Mouse (Mus musculus) hindbrain, embryonic 11.5 days (tissue): ENCODE measurements around the gene Iqce. TPM values are rescaled to one million over a fixed set of nuclear protein-coding genes. Genes with fewer than 3 reads are reported as not detected.

ENCODE experiments used
- ATAC-seq: fragments of 200-750 bp; cut with Nextera tagmentation; 2 replicates; pipeline ENCODE4 v1.8.0; 2017; ENCODE audit warnings: mild to moderate bottlenecking, moderate TSS enrichment, moderate library complexity; ENCODE audit not compliant: low FRiP score
- DNase-seq: peaks from one replicate; pipeline ENCODE4 v3.0.0-alpha.2; 2015; ENCODE audit warnings: low spot score
- H3K27ac ChIP-seq: fragments of 300-500 bp; sonication (generic); 2 replicates; pipeline ENCODE4 v1.5.1; 2014; ENCODE audit warnings: mild to moderate bottlenecking, low read depth, low read length
- H3K27me3 ChIP-seq: fragments of 300-500 bp; sonication (generic); 2 replicates; pipeline ENCODE4 v1.6.1; 2014; ENCODE audit warnings: mild to moderate bottlenecking, low read length, moderate library complexity, mixed read lengths; ENCODE audit not compliant: control insufficient read depth, insufficient read depth
- H3K36me3 ChIP-seq: fragments of 300-500 bp; sonication (generic); 2 replicates; pipeline ENCODE4 v1.6.1; 2014; ENCODE audit warnings: mild to moderate bottlenecking, low read length, moderate library complexity, mixed read lengths; ENCODE audit not compliant: control insufficient read depth, insufficient read depth
- H3K4me1 ChIP-seq: fragments of 300-500 bp; sonication (generic); replicated peaks from 2 replicates; pipeline ENCODE4 v1.6.1; 2014; ENCODE audit warnings: low read length, mixed read lengths; ENCODE audit not compliant: control insufficient read depth, insufficient read depth
- H3K4me2 ChIP-seq: fragments of 300-500 bp; sonication (generic); replicated peaks from 2 replicates; pipeline ENCODE4 v1.6.1; 2014; ENCODE audit warnings: mild to moderate bottlenecking, low read depth, low read length
- H3K4me3 ChIP-seq: fragments of 300-500 bp; sonication (generic); 2 replicates; pipeline ENCODE4 v1.5.1; 2014; ENCODE audit warnings: low read depth, low read length
- H3K9ac ChIP-seq: fragments of 300-500 bp; sonication (generic); 2 replicates; pipeline ENCODE4 v1.6.1; 2014; ENCODE audit warnings: low read depth, low read length
- H3K9me3 ChIP-seq: fragments of 300-500 bp; sonication (generic); 2 replicates; pipeline ENCODE4 v1.6.1; 2016; ENCODE audit warnings: low read length; ENCODE audit not compliant: control insufficient read depth
- WGBS: fragments of 180-500 bp; shearing (Covaris S2); extraction: QIAGEN DNeasy Blood & Tissue Kit; methylation state at CpG from one replicate; pipeline ENCODE4 v1.1.7; 2014; 5-methylcytosine and 5-hydroxymethylcytosine counted together
- polyA plus RNA-seq: library from polyadenylated mRNA; unstranded; fragments of >200 nt; fragmentation: Nextera tagmentation; extraction: Ambion mirVana; gene quantifications from 2 replicates; pipeline ENCODE4 v1.2.1, GENCODE M21; 2014

The Iqce gene
- polyA plus RNA-seq, 1 experiment from 2014 or later: 16.8 TPM

DNA sequence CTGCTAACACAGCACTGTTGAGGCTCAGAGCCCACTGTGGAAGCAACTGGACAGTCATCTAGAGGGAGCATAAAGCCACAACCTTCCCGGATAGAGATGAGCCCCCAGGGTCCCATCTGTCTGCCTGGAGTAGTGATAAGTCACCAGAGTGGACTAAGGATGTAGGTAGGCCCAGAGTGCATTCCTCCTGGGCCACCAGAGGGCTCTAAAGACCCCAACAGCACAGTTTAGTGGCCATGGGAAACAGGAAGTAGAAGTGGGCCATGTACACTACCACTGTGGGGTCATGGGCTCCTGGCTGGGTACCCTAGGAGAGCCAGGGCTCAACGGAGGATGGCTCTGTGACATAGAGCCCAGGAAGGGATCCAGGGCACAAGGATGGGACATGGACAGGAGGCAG is 61.4 kb downstream of the Iqce start:
- WGBS: 65% methylated on average over 2 of the region's 2 CpGs
- Histone ChIP-seq H3K4me3 (no peak overlapping the region), H3K36me3 (peaks cover 2% of the 10 kb centered on the region; the same call in 1 of the 2 replicates), H3K9me3 (no peaks in the 10 kb centered on the region), H3K27me3 (no peaks in the 10 kb centered on the region), H3K4me1 (peaks cover 2% of the 10 kb centered on the region; the same call in 1 of the 2 replicates), H3K4me2 (no peak overlapping the region), H3K9ac (no peak overlapping the region), H3K27ac (no peak overlapping the region)
- DNase-seq (no peak), ATAC-seq (no peak)

DNA sequence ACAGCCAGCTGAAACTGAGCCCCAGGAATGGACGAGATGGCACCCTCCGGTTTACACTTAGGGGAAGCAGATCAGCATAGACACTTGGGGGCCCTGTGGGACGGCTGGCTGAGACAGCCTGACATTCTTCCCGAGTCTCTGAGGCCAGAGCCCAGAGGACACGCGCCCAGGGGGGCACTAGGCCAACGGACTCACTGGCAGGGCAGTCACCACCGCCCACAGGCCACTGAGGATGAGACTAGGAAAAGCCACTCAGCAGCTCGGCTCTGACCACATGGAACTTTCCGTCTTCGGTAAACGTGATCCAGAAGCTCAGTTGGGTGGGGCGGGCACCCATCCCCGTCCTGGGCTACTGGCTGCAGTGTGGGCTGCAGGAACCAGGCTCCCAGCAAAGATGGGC is 62.3 kb downstream of the Iqce start:
- Histone ChIP-seq H3K4me1 (peaks cover 2% of the 10 kb centered on the region; the same call in 1 of the 2 replicates), H3K27me3 (no peaks in the 10 kb centered on the region), H3K36me3 (peaks cover 3% of the 10 kb centered on the region), H3K27ac (no peak overlapping the region), H3K9me3 (no peaks in the 10 kb centered on the region), H3K9ac (no peak overlapping the region), H3K4me3 (no peak overlapping the region), H3K4me2 (no peak overlapping the region)
- ATAC-seq: no peak
- no peak for DNase-seq
- 89% methylated on average over 14 of the region's 14 CpGs for WGBS

GRCm38 (mm10) chr5:140639312-140639711 is 62.9 kb downstream of the Iqce start:
- Histone ChIP-seq H3K9ac (no peak overlapping the region), H3K9me3 (no peaks in the 10 kb centered on the region), H3K4me2 (no peak overlapping the region), H3K4me3 (no peak overlapping the region), H3K36me3 (peaks cover 6% of the 10 kb centered on the region), H3K4me1 (peaks cover 2% of the 10 kb centered on the region; the same call in 1 of the 2 replicates), H3K27ac (no peak overlapping the region), H3K27me3 (no peaks in the 10 kb centered on the region)
- DNase-seq (no peak), ATAC-seq (no peak)
- 97% methylated on average over 4 of the region's 4 CpGs for WGBS

DNA sequence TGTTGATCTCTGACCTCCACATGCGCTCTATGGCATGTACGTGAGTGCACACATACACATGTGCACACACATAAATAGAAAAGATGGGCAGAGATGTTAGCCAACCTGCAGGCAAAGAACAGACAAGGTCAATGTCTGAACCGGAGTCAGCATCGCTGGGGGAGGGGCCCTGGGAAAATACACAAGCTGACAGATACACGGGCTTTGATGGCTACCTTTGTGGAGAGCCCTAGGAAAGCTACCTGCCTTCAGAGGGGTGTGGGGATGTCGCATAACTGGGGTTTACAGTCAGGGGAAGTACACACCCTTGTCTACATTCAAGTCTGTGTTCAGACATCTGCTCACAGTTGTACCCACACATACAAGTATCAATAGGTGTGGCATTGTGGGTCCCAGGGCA is 63.7 kb downstream of the Iqce start:
- Histone ChIP-seq H3K4me2 (no peak overlapping the region), H3K27ac (no peak overlapping the region), H3K4me3 (no peak overlapping the region), H3K36me3 (peaks cover 6% of the 10 kb centered on the region), H3K4me1 (peaks cover 2% of the 10 kb centered on the region; the same call in 1 of the 2 replicates), H3K9ac (no peak overlapping the region), H3K27me3 (no peaks in the 10 kb centered on the region), H3K9me3 (no peaks in the 10 kb centered on the region)
- no peak for DNase-seq
- 96% methylated on average over 6 of the region's 6 CpGs for WGBS
- ATAC-seq: no peak

DNA sequence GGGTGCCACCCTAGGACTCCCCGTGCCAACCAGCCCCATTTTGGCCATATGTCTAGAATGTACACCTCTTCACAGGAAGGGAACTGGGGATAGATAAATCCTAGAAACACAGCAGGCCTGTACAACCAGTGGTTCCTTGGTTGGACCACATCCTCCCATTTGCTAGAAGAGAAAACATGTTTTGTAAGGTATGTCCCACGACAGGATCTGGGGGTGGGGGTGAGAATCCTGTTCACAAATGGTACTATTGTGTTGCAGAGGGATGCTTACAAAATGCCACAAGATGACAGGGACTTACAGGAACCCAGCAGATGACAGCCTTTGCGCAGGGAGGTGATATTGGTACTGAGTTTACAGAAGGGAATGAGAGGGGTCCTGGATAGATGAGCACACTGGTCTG is 64.2 kb downstream of the Iqce start:
- no peak overlapping the region for H3K9ac ChIP-seq
- H3K4me2 ChIP-seq: no peak overlapping the region
- H3K36me3 ChIP-seq: peaks cover 8% of the 10 kb centered on the region
- no peak overlapping the region for H3K4me3 ChIP-seq
- H3K27me3 ChIP-seq: no peaks in the 10 kb centered on the region
- peaks cover 2% of the 10 kb centered on the region; the same call in 1 of the 2 replicates for H3K4me1 ChIP-seq
- H3K9me3 ChIP-seq: no peaks in the 10 kb centered on the region
- ATAC-seq: no peak
- 89% methylated on average over 3 of the region's 3 CpGs for WGBS
- DNase-seq: no peak
- H3K27ac ChIP-seq: no peak overlapping the region

DNA sequence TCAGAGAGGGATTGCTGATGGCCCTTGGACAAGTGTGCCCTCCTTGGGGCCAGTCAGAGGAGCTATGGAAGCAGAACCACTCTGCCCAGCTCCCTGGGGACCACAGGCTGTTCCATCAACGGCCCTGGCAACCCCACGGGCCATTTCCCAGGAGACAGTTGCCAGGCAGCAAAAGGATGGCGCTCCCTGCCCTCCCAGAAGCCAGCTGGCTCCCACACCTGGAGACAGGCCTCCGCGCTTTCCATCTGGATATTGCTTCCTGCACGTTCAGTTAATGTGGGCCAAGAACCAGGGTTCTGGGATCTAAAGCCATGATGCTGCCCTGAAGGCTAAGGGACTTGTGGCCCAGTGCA is 65.1 kb downstream of the Iqce start:
- Histone ChIP-seq H3K27me3 (no peaks in the 10 kb centered on the region), H3K4me3 (no peak overlapping the region), H3K27ac (no peak overlapping the region), H3K4me2 (no peak overlapping the region), H3K9me3 (no peaks in the 10 kb centered on the region), H3K4me1 (peaks cover 2% of the 10 kb centered on the region; the same call in 1 of the 2 replicates), H3K36me3 (peaks cover 9% of the 10 kb centered on the region), H3K9ac (no peak overlapping the region)
- DNase-seq (no peak), ATAC-seq (no peak)
- 78% methylated on average over 6 of the region's 6 CpGs for WGBS

- no peaks in the 10 kb centered on the region for H3K9me3 ChIP-seq
- no peak for DNase-seq
These were observed 65.7 kb downstream of the Iqce start for GRCm38 (mm10) chr5:140636316-140637057.

GRCm38 (mm10) chr5:140634798-140635722 is 67.1 kb downstream of the Iqce start:
- DNase-seq: no peak
- 94% methylated on average over 26 of the region's 26 CpGs for WGBS
- H3K4me2 ChIP-seq: no peak overlapping the region
- H3K27me3 ChIP-seq: no peaks in the 10 kb centered on the region
- H3K9me3 ChIP-seq: no peaks in the 10 kb centered on the region
- H3K36me3 ChIP-seq: peaks cover 16% of the 10 kb centered on the region
- no peak overlapping the region for H3K9ac ChIP-seq
- no peak overlapping the region for H3K4me3 ChIP-seq
- H3K4me1 ChIP-seq: no peaks in the 10 kb centered on the region
- no peak overlapping the region for H3K27ac ChIP-seq
- ATAC-seq: no peak

More at GRCm38 (mm10) chr5:140636316-140637057, 65.7 kb downstream of the Iqce start:
- 97% methylated on average over 7 of the region's 7 CpGs for WGBS
- peaks cover 2% of the 10 kb centered on the region; the same call in 1 of the 2 replicates for H3K4me1 ChIP-seq
- peaks cover 15% of the 10 kb centered on the region for H3K36me3 ChIP-seq
- no peak overlapping the region for H3K27ac ChIP-seq
- H3K4me3 ChIP-seq: no peak overlapping the region
- no peaks in the 10 kb centered on the region for H3K27me3 ChIP-seq
- ATAC-seq: no peak
- H3K4me2 ChIP-seq: no peak overlapping the region
- H3K9ac ChIP-seq: no peak overlapping the region
